ENCODE assay signal across 8 mouse cellular contexts in the genomic region with DNA sequence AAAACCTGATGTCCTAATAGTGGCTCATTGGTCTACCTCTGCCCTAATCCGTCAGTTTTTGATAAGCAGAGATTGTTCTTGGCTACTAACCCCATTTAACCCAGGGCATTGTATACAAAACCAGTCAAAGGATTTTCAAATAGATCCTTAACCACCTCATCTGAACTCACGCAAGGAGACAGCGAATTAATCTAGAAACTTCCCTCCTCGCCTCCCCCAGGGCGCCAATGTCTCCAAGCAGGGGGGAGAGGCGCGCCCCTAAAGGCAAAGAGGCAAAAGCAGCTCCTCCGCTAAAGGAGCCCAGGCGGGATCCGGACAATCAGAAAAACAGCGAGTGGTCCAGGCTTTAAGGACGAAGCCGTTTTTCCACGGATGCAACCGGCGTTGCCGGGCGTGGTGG. TPM values are rescaled to one million over a fixed set of nuclear protein-coding genes. Genes with fewer than 3 reads are reported as not detected.
DNase-seq lines count a peak whose midpoint lies in the region; ATAC-seq and TF ChIP-seq lines count a peak whose summit lies in the region.

No protein-coding gene starts in this region.

- H3K4me1 ChIP-seq in kidney, postnatal 0 days (replicated peaks; ENCODE audit: insufficient read depth, low read length) = peaks cover 3% of the 10 kb centered on the region; the same call in 1 of the 2 replicates
- H3K4me1 ChIP-seq in embryonic facial prominence, embryonic 12.5 days = peaks cover 17% of the 10 kb centered on the region
- H3K4me1 ChIP-seq in intestine, embryonic 15.5 days (replicated peaks) = peaks cover 8% of the 10 kb centered on the region

- peaks cover 40% of the 10 kb centered on the region for H3K79me2 ChIP-seq in myocyte (ENCODE audit: control insufficient read depth, insufficient read depth)

- H3K27ac ChIP-seq in kidney, postnatal 0 days = peak overlapping the region; percentile 98
- peak overlapping the region; percentile 99 for H3K27ac ChIP-seq in embryonic facial prominence, embryonic 12.5 days
- peak overlapping the region; percentile 99 for H3K27ac ChIP-seq in intestine, embryonic 15.5 days

- no peak for TF ChIP-seq POLR2A in myocyte (IDR thresholded peaks at IDR 0.05; ENCODE audit: insufficient read length, low read depth)

- peak overlapping the region; percentile 89 for H3K4me3 ChIP-seq in kidney, postnatal 0 days (replicated peaks; ENCODE audit: low read depth, low read length)
- peak overlapping the region; percentile 98 for H3K4me3 ChIP-seq in embryonic facial prominence, embryonic 12.5 days
- peak overlapping the region; percentile 79 for H3K4me3 ChIP-seq in intestine, embryonic 15.5 days (replicated peaks)
- peak overlapping the region; percentile 83 for H3K4me3 ChIP-seq in myocyte

- ATAC-seq in kidney, postnatal 0 days (replicated peaks; ENCODE audit: low FRiP score, low read depth) = no peak; the same call in 1 of the 2 replicates
- no peak; the same call in 1 of the 2 replicates for ATAC-seq in embryonic facial prominence, embryonic 12.5 days (ENCODE audit: insufficient number of reproducible peaks, insufficient read depth, low FRiP score, low TSS enrichment)
- ATAC-seq in intestine, embryonic 15.5 days = no peak

- under 1% methylated on average over 18 of the region's 18 CpGs for WGBS in kidney, postnatal 0 days
- under 1% methylated on average over 18 of the region's 18 CpGs for WGBS in embryonic facial prominence, embryonic 12.5 days
- WGBS in intestine, embryonic 15.5 days = under 1% methylated on average over 18 of the region's 18 CpGs

- 0 out of 2 replicates have a peak, but pooled peaks have one; percentile 9 for TF ChIP-seq CTCF in kidney, postnatal 0 days (IDR thresholded peaks at IDR 0.05; ENCODE audit: low read depth)

- H3K9me3 ChIP-seq in kidney, postnatal 0 days (replicated peaks; ENCODE audit: low read length) = no peaks in the 10 kb centered on the region
- no peaks in the 10 kb centered on the region for H3K9me3 ChIP-seq in embryonic facial prominence, embryonic 12.5 days
- no peaks in the 10 kb centered on the region for H3K9me3 ChIP-seq in intestine, embryonic 15.5 days

- DNase-seq in kidney, postnatal 0 days (ENCODE audit: low spot score) = peak; percentile 58
- DNase-seq in kidney, adult 9 months = no peak
- no peak for DNase-seq in cerebellum, adult 18-20 months
- DNase-seq in urinary bladder, postnatal 25 days (ENCODE audit: low spot score) = no peak
- no peak for DNase-seq in cerebellum, postnatal 25 days

- H3K36me3 ChIP-seq in kidney, postnatal 0 days (ENCODE audit: insufficient read depth, low read length) = no peaks in the 10 kb centered on the region
- 0 out of 2 replicates have a peak, but pooled peaks cover 4% of the 10 kb centered on the region for H3K36me3 ChIP-seq in embryonic facial prominence, embryonic 12.5 days
- H3K36me3 ChIP-seq in intestine, embryonic 15.5 days = peaks cover 3% of the 10 kb centered on the region; the same call in 1 of the 2 replicates
- H3K36me3 ChIP-seq in myocyte (ENCODE audit: control insufficient read depth, insufficient read depth) = no peaks in the 10 kb centered on the region

- peak overlapping the region; percentile 79 for H3K4me2 ChIP-seq in kidney, postnatal 0 days (ENCODE audit: low read length)
- peak overlapping the region; percentile 60 for H3K4me2 ChIP-seq in embryonic facial prominence, embryonic 12.5 days (replicated peaks)
- peak overlapping the region; percentile 84 for H3K4me2 ChIP-seq in intestine, embryonic 15.5 days (replicated peaks)
- peak overlapping the region; percentile 94 for H3K4me2 ChIP-seq in myocyte (ENCODE audit: low read depth)

- peak overlapping the region; percentile 89 for H3K9ac ChIP-seq in kidney, postnatal 0 days (ENCODE audit: low read depth, low read length)
- peak overlapping the region; percentile 98 for H3K9ac ChIP-seq in embryonic facial prominence, embryonic 12.5 days
- peak overlapping the region; percentile 85 for H3K9ac ChIP-seq in intestine, embryonic 15.5 days

- peak overlapping the region; percentile 60 for H3ac ChIP-seq in myocyte (ENCODE audit: control insufficient read depth, insufficient read length)

- H3K27me3 ChIP-seq in kidney, postnatal 0 days (ENCODE audit: insufficient read depth, low read length) = no peaks in the 10 kb centered on the region
- no peaks in the 10 kb centered on the region for H3K27me3 ChIP-seq in embryonic facial prominence, embryonic 12.5 days
- H3K27me3 ChIP-seq in intestine, embryonic 15.5 days (replicated peaks) = no peaks in the 10 kb centered on the region
- H3K27me3 ChIP-seq in myocyte (ENCODE audit: control insufficient read depth, insufficient read depth, insufficient read length) = no peaks in the 10 kb centered on the region

TF ChIP-seq in myocyte, 11 proteins besides CTCF, POLR2A, EP300 and RAD21:
- TF ChIP-seq USF1 (IDR thresholded peaks at IDR 0.05; ENCODE audit: low read depth) = no peak
- TF ChIP-seq E2F4 (IDR thresholded peaks at IDR 0.05; ENCODE audit: insufficient read depth) = no peak
- no peak for TF ChIP-seq CEBPB (IDR thresholded peaks at IDR 0.05; ENCODE audit: insufficient read depth, poor library complexity, severe bottlenecking)
- no peak for TF ChIP-seq TCF12 (IDR thresholded peaks at IDR 0.05; ENCODE audit: insufficient read depth, poor library complexity, severe bottlenecking)
- no peak for TF ChIP-seq REST (IDR thresholded peaks at IDR 0.05; ENCODE audit: insufficient read depth, insufficient read length)
- TF ChIP-seq MYOD1 (IDR thresholded peaks at IDR 0.05; ENCODE audit: control insufficient read depth in 1 of 3, insufficient read length in 2 of 3, low read depth in 2 of 3) = no peak
- no peak for TF ChIP-seq POLR2AphosphoS2 (IDR thresholded peaks at IDR 0.05; ENCODE audit: insufficient read length, low read depth)
- TF ChIP-seq SRF (IDR thresholded peaks at IDR 0.05; ENCODE audit: control insufficient read depth, insufficient read length, low read depth) = no peak
- no peak for TF ChIP-seq TCF3 (IDR thresholded peaks at IDR 0.05; ENCODE audit: insufficient read length, low read depth)
- no peak for TF ChIP-seq MYOG (IDR thresholded peaks at IDR 0.05; ENCODE audit: control insufficient read depth in 1 of 3, insufficient read depth in 1 of 3, insufficient read length in 2 of 3, low read depth in 2 of 3)
- TF ChIP-seq MAX (IDR thresholded peaks at IDR 0.05; ENCODE audit: low read depth) = no peak

RNA-seq across cellular contexts. Expression of a gene that starts 0.6 kb away (rescaled TPM):
- 467 and 468 TPM in 2 replicates for polyA plus RNA-seq in kidney, postnatal 0 days (2015; fragmentation: Nextera tagmentation; extraction: Ambion mirVana)
- 541 and 578 TPM in 2 replicates for polyA plus RNA-seq in embryonic facial prominence, embryonic 12.5 days (2016; fragmentation: Nextera tagmentation; extraction: Ambion mirVana)
- polyA plus RNA-seq in intestine, embryonic 15.5 days (2015; fragmentation: Nextera tagmentation; extraction: Ambion mirVana) = 482 and 586 TPM in 2 replicates
- polyA plus RNA-seq in myocyte (2012; fragmentation: generic; extraction: Trizol) = 84.3 TPM

RNA-seq across cellular contexts. Expression of a gene that starts 22.8 kb away (rescaled TPM):
- 769 and 820 TPM in 2 replicates for polyA plus RNA-seq in kidney, postnatal 0 days (2015; fragmentation: Nextera tagmentation; extraction: Ambion mirVana)
- 832 and 847 TPM in 2 replicates for polyA plus RNA-seq in embryonic facial prominence, embryonic 12.5 days (2016; fragmentation: Nextera tagmentation; extraction: Ambion mirVana)
- 779 and 830 TPM in 2 replicates for polyA plus RNA-seq in intestine, embryonic 15.5 days (2015; fragmentation: Nextera tagmentation; extraction: Ambion mirVana)
- polyA plus RNA-seq in myocyte (2012; fragmentation: generic; extraction: Trizol) = 870 TPM

RNA-seq across cellular contexts. Expression of a gene that starts 24.9 kb away (rescaled TPM):
- 3,631 and 3,848 TPM in 2 replicates for polyA plus RNA-seq in kidney, postnatal 0 days (2015; fragmentation: Nextera tagmentation; extraction: Ambion mirVana)
- 1,967 TPM in 2 replicates for polyA plus RNA-seq in embryonic facial prominence, embryonic 12.5 days (2016; fragmentation: Nextera tagmentation; extraction: Ambion mirVana)
- polyA plus RNA-seq in intestine, embryonic 15.5 days (2015; fragmentation: Nextera tagmentation; extraction: Ambion mirVana) = 3,029 and 3,109 TPM in 2 replicates
- 3,270 TPM for polyA plus RNA-seq in myocyte (2012; fragmentation: generic; extraction: Trizol)

RNA-seq across cellular contexts. Expression of a gene that starts 33.2 kb away (rescaled TPM):
- 9.8 and 11.3 TPM in 2 replicates for polyA plus RNA-seq in kidney, postnatal 0 days (2015; fragmentation: Nextera tagmentation; extraction: Ambion mirVana)
- polyA plus RNA-seq in embryonic facial prominence, embryonic 12.5 days (2016; fragmentation: Nextera tagmentation; extraction: Ambion mirVana) = 9.0 and 9.1 TPM in 2 replicates
- 11.7 and 12.5 TPM in 2 replicates for polyA plus RNA-seq in intestine, embryonic 15.5 days (2015; fragmentation: Nextera tagmentation; extraction: Ambion mirVana)
- 12.7 TPM for polyA plus RNA-seq in myocyte (2012; fragmentation: generic; extraction: Trizol)

RNA-seq across cellular contexts. Expression of a gene that starts 43.2 kb away (rescaled TPM):
- polyA plus RNA-seq in kidney, postnatal 0 days (2015; fragmentation: Nextera tagmentation; extraction: Ambion mirVana) = 43.9 and 53.2 TPM in 2 replicates
- polyA plus RNA-seq in embryonic facial prominence, embryonic 12.5 days (2016; fragmentation: Nextera tagmentation; extraction: Ambion mirVana) = 94.6 and 95.2 TPM in 2 replicates
- polyA plus RNA-seq in intestine, embryonic 15.5 days (2015; fragmentation: Nextera tagmentation; extraction: Ambion mirVana) = 67.9 and 73.0 TPM in 2 replicates
- 9.1 TPM for polyA plus RNA-seq in myocyte (2012; fragmentation: generic; extraction: Trizol)
